Mouse (Mus musculus) layer of hippocampus, postnatal 36 days (tissue): ENCODE results near the gene Gadd45gip1. TPM values are rescaled to one million over a fixed set of nuclear protein-coding genes. Genes with fewer than 3 reads are reported as not detected.

ENCODE experiments used
- DNase-seq, 2 experiments: peaks; one replicate each; pipeline ENCODE4 v3.0.0; 2022
- total RNA-seq, 2 experiments: library from RNA; stranded (reverse); gene quantifications; 2 replicates each; pipeline ENCODE4 v1.2.3; 2021

Gadd45gip1 gene
- total RNA-seq = 10 to 100 TPM; 23.2 to 25.7 TPM

DNA sequence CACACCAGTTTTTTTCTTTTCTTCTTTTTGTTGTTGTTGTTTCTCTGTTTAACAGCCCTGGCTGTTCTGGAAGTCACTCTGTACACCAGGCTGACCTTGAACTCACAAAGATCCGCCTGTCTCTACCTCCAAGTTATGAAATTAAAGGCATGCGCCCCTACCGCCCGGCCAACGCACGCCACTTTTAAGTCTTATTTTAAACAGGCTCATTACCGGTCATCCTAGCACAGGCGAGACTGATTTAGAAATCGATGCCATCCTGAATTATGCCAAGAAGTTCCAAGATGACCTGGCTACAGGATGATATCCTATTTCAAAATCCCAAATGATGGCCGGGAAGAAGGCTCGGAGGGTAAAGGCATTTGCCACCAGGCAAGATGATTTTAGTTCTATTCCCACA lies at the start of gene Gadd45gip1:
Gene Gadd45gip1 (plus strand): TSS at position 33 of the 400 bp plus-strand sequence.
- no peak for DNase-seq

DNA sequence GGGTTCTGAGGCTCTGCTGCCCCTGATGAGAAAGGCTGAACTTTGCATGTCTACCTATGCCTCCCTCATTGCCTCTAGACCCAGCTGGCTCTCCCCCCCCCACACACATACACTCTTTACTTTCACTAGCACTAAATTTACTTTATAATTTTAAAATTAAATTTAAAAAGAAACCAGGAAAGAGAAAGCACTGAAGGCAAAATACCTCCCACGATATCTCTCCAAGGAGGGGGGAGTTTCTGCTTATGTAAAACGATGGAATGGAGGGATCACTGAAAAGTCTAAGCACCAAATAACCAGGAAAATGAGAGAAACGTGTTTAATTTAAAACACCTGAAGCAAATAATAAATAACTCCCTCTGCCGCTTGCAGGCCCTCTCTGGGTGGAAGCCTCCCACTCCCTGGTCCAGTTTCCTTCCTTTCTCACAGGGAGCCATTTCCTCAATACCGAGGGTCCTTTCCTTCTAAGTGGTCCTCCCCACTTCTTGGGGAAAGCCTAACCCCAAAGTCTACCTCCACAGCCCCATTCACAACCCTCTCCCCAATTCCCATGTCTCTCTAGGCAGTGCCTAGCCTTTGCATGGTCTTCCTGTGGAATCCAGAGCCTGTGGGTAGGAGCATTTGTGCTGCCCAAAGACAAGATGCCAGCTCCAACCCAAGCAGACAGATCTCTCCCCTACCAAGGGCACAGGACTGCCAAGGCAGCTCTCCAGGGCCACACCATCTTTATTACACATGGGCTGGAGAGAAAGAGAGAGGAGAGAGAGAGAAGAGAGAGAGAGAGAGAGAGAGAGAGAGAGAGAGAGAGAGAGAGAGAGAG lies 49.4 kb upstream of the Gadd45gip1 start:
- no peak for DNase-seq

DNA sequence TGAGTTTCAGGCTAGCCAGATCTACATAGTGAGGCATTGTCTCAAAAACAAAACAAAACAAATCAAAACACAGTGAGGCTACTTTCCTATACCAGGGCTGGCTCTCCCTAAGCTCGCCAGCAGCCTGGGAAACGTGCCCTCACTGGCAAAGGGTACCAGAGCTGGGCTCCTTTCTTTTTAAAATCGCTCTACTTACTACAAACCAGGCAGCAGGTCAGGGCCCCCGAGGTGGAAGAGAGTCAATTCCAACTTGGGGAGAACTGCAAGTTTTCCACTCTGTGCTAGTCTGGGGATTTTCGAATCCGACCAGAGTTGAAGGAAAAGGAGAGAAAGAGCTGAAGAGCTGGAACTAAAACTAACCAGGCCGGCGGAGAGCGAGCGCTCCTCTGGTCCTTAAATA lies 48.6 kb upstream of the Gadd45gip1 start:
- DNase-seq = no peak

DNA sequence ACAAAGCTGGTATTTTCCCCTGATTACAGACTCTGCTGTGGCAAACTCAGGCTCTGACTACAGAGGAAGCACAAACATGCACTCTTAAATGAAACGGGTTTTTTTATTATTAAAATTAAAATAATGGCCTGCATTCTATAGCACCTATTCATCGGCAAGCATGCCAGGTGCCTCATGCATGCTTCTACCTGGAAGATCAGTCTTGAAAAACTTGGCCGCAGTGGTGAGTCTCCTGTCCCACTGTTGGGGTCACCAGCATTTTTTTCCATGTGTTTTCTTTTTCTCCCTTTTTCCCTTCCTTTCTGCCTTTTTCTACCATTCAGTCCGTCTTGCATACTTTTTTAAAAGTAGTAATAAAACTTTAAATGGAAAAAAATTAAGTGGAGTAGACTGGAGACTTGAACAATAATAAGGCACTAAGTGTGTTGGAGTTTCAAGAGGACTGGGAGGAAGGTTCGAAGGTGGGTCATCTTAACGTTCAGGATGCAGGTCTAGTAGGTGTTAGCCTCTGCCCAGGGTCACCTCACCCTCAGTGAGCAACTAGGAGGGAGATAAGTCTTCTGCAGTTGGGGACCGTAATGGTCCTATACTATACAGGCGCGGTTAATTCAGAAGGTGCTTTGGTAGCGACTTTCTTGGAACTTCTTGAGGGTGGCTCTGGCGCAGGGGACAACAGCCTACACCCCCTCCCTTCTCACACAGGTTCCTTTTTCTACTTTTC lies 48.0 kb upstream of the Gadd45gip1 start:
- no peak for DNase-seq

DNA sequence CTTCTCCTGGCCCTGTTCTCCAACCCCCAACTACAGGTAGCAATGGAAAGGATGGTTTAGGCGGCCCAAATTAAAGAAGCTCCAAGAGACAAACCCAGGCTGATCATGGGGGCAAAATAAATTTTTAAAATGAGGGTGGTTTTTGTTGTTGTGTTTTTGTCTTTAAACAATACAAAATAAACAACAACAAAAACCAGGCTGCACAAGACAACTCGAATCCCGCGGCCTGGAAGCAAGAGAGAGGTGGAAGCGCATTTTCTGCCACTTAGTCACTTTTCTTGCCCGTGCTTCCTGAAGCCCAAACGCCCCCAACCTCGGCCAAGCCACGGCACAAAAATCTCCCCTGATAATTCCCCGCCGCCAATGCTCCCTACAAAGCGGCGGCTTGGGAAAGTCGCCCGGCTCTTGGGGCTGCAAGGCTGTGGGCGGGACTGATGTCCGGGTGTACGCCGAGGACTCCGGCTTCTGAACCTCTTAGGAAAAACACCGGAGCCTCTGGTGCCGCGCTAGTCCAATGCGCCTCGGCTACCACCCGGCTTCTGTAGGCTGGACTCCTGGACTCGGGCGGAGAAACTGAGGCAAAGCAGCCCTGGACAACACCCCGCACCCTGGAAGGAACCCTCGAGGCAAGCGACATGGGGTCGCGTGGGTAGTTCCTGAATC lies 47.3 kb upstream of the Gadd45gip1 start:
- no peak for DNase-seq

DNA sequence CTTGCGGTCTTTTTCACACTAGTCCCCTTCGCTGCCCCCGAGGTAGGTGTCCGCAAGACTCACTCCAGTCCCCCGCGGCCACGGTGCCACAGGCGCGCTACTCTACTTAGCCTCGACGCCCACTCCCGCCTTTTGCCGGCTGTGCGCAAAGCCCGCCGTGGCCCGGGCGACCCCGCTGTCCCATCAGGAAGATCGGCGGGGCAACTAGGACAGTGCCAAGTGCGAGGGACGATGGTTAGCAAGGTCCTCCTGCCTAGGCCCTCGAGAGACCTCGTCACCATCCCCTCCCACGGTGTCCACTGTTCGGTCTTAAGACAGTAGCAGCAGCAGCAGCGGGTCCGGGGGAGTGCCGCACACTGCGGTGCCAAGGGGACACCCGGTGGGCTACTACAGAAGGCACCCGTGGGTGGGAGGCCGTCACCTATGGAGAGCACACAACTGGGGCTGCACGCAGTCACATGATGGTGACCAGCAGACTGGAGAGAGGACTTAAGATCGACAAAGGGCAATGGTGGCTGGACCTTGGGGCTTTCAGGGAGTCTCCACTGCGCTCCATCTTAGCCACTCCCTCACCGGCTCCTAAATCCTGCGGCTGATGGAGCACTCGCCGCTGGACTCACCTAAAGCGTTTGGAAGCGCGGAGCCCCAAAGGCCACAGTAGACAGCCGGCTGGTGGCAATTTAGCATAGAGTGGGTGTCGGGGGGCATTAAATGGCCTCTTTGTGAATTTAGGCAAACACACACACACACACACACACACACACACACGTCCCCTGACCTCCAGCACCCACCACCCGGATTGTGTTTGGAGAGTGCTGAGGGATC lies 46.4 kb upstream of the Gadd45gip1 start:
- DNase-seq = no peak

DNA sequence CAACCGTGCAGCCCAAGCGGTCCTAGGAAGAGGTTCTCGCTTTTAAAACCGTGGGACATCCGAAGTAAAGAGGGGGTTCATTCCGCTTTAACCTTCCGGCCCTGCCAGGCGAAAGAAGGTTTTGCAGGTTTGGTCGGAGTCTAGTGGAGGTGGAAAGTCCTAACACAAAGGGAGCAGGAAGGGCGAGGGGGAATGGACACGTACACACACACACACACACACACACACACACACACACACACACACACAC lies 45.9 kb upstream of the Gadd45gip1 start:
- no peak for DNase-seq

DNA sequence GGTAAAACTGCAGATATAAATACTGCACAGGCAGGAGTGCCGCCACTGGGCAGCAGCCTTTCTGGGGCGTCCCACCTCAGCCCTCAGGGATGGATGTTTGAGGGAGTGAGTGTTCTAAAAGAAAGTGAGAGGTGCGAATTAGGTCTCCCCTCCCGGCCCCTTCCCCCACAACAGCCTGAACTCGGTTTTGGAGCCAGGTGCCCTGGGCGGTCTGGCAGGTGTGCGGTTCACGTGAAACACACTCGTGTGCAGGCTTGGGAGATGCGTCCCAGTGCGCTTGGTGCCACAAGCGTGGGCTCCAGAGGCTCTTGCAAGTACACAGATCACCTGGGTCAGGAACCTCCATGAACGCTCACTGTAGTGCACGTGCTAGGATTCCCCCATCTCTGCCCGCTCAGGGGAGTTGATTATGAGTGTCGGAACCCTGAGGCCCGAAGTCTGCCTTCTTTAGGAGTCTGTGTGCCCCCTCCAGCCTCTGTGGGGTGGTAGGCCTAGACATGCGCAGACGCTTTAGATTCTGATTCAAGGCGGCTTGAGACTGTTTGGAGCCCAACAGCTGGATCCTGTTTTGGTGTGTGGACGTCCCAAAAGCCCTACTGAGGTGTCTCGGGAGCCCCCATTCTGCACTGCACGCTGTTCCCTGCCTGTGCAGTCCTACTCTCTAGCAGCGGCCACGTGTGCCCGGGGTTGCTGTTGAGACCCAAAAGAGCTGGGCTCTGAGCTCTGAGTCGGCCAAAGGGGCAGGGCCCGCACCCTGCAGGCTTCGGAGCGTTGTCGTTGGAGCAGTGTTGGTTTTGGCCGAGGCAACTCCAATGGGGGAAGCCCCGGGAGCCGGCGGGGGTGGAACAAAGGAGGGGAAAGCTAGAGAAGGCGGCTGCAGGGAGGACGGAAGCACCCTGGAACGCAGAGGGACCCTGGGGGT lies 45.3 kb upstream of the Gadd45gip1 start:
- no peak for DNase-seq

DNA sequence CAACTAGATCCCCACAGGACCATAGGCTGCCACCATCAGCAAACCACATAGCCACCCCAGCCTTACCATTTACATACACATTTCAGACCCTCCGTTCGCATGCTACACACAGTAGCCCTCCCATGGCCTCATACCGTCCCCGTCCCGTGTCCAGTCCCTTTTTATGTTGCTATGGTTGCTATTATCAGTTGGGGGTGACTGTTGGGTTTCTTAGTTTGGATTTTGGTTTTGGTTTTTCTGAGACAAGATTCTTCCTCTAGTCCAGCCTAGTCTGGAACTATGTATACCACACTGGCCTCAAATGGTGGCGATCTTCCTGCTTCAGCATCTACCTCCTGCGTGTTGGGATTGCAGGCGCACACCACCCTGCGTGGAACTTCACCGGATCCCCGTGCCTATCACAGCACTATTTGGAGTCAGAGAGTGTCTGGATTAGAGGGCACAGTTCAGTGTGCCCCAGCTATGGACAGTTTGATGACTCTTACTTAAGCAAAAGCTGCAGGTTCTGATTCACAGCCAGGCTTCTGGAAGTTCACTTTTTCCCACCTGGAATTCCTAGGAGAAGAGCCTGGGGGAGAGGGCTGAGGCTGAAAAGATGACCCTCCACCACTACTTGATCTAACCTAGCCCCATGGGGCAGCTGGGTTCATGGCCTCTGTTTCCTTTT lies 44.4 kb upstream of the Gadd45gip1 start:
- no peak for DNase-seq

DNA sequence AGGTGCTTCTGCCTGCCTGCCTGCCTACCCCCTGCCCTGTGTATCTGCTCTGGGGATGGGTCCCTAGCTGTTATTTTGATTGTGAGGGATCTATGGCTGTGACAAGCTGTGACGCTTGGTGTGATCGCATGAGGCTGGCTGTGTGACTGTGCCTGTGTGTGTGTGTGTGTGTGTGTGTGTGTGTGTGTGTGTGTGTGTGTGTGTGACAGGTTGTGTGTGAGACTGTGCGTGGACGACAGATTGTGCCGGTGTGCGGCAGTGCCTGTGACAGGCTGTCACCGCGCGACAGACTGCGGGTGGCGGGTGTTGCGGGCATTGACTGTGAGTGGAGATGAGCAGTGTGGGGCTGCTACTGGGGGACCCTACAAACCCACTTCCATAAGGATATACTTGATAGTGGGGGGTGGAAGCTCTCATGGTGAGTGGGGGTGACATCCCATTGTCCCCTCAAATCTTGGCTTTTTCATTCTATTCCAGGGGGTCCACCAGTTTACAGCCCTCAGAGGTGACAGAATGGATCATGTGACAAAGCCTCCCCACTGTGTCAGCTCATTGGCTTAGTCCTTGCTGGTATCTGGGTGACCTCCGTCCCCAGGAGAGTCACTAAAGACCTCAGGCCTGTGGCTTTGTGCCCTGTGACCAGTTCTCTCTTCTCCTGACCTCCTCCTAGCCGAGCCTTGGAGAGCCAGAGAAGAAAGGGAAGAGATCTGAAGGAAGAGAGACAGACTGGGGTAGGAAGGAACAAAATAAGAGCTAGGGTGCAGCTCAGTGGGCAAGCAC lies 43.6 kb upstream of the Gadd45gip1 start:
- DNase-seq = no peak

DNA sequence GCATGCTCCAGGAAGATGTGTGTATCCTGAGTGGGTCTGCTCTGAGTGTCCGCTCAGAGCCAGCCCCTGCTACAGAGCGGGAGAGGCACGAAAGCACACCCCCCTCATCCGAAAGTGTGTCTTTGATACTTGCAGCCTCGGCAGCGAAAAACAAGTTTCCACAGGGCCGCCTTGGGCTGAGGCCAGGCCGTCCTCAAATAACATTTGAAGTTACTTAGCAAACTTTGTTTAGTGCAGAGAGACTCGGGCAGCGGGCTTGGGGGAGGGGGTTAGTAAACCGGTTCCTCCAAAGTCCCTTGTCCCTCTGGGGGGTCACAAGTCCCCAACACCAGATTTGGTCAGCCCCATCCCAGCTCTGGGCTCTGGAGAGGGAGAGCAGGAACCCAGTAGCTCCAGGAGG lies 42.4 kb upstream of the Gadd45gip1 start:
- no peak for DNase-seq

DNA sequence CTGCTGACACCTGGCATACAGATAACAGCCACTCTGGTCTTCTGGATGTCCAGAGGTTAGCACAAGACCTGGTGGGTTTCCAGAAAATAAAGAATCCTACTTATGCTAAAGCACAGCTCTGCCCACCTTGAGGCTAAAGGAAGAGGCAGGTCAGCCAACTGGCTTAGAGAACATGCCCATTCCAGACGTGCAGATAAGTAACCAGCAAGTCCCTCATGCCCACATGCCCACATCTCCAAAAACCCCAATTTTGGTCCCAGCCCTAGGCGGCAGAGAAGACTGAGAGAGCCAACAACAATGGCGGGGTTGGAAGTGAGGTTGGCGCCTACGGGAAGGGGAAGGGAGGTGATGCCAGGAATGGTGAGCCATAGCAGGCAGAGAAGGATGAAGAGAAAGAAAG lies 42.0 kb upstream of the Gadd45gip1 start:
- DNase-seq = no peak

DNA sequence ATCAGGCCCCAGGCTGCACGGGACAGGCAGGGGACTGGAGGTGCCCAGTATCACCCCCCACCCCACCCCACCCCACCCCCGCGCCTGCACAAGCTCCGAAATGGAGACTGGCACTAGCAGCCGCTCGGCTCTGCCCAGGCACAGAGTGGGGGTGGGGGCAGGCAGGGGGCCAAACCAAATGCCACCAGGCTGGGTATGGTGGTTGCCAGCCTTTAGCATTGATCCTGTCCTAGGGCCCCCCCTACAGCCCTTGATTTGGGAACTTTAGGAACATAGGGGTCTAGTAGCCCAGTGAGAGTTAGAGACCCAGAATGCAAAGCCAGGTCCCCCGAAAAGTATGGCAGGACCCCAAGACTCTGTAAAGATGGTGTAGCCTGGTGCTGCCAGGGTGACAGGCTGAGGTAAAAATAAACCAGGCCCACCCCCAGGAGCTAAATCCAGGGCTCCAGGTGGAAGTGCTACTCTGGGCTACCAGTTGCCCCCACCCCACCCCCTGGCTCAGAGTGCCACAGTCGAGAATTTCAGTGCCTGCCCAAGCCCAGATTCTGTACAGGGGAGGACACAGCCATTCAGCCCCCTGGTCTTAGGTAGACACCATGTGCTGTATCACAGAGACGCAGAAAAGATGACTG lies 41.4 kb upstream of the Gadd45gip1 start:
- no peak for DNase-seq

DNA sequence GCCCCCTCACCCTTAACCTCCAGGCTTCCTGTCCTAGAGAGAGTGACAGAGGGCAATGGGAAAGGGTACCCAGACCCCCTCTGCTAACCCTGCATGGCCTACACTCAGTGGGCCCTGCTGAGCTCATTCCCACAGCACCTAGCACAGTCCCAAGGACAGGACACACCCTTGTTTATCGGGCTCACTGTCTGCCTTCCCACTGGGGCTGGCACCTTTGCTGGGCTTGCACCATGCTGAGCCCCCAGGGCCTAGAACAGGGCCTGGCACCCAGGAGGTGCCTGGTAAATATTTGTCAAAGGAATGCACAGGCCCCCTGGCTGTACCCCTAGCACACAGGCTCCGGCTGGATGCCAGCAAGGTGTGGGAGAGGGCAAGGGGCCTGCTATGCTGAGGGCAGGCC lies 40.8 kb upstream of the Gadd45gip1 start:
- DNase-seq = no peak

DNA sequence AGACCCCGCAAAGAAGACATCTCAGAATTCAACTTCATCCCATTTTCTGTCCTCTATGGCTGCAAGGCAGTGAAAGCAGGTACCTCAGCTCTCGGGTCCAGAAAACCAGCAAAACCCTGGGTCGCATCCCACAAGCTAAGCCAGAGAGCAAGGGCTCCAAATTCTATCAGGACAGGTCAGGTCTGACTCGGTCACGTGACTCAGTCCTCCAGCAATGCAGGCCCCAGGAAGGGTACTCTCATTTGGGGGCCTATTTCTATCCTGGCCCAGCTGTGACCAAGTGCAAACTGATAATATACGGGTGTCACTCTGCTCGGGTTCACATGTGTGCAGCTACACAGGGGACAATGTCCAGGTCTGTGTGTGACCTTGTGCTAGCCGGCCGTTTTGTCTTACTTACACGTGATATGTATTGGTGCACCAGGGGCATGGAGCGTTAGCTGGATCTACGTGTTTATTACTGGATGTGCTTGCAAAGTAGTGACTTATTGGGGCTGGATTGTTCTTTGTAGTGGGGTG lies 38.8 kb upstream of the Gadd45gip1 start:
- no peak for DNase-seq

DNA sequence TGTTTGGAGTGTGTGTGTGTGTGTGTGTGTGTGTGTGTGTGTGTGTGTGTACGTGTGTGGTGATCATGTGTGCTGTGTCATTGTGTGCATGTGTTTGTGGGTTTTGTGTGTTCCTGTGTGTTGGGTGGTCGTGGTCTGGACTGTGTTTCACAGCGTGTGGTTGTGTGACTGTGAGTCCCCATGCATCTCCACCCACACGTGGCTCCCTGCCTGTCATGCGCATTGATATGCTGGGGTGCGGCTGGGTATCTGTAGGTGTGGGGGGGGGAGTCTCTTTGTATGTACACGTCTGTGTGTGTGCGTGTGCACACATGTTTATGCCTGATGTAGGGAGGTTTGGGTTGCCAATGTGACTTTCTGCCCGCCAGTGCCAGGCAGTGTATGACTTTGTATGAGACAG lies 38.2 kb upstream of the Gadd45gip1 start:
- peak in 1 of 2 experiments; percentile 68 for DNase-seq

DNA sequence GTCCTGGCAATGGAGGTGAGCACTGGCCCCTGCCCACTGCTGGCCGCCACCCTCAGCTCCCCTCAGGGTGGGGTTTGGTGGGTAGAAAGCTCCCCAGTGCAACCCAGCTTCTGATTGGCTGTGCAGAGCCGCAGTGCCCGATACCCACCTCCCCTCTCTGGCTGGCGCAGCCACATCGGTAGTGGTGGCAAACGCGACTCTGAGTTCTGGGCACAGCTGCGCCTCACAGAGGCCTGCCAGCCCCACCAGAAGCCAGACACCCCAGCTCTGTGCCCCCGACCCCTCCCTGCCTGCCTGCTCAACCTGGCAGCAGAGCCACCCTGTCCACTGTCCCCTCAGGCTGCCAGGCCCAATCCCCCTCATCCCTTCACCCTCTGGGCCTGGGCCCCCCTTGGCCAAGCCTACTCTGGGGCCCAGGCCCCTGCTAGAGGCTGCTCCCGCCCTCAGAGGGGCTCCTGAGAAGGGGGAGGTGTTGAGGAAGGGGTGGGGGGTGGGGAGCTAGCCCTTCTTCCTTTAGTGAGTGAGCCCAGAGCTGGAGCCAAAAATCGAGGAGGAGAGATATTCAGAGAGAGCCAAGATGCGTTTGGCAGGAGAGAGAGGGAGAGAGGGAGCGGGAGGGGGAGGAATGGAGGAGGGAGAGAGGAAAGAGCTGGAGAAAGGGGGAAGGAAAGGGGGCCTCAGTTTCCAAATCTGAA lies 37.4 kb upstream of the Gadd45gip1 start:
- peak in 1 of 2 experiments; percentile 82 for DNase-seq

DNA sequence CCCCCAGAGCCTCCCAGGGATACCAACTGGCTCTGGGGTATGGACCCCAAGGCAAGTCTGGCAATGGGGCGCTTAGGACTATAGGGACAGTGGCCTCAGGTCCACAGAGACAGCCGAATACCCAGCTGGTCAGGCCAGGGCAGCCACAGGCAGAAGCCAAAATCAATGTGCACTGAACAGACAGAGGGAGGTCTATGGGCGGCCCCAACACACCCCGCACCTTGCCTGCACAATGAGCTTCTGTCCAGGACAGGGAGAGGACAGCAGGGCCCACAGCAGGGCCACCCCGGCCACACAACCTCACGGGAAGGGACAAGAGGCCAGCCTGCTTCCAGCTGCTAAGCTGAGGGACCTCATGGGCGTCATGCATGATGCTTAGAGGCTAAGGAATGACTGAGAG lies 36.8 kb upstream of the Gadd45gip1 start:
- peak in 1 of 2 experiments; percentile 73 for DNase-seq
